ENCODE assay signal across 12 mouse cellular contexts in the genomic region with DNA sequence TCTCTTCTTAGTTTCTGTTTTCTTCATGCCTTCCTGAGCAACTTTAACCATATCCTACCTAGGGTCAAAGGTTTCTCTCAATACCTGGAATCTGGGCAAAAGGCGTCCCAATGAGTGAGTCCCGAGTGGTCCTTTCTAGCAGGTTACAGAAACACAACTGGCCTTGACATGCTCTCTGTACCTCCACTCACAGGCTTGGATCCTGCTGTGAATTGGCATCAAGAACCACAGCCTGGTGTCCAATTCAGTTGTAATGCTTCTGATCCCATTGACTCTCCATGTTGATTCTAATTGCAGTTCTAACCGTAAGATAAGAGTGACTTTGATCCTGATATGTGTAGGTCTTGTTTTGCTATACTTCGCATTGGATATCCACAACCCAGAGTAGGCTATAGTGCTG.
"Had no signal": no experiment of that assay in that cellular context is flagged by ENCODE, and none has a peak within 500 bp of the region (broad histone marks: within the 10 kb centered on the region; RNA-seq: fewer than 3 reads in every experiment).

No protein-coding gene starts in this region.

- DNase-seq: retina, postnatal 1 day; right cerebral cortex, adult 18-20 months; right cerebral cortex, postnatal 14 days; right cerebral cortex, postnatal 25 days; right cerebral cortex, postnatal 4 days; spleen, adult 18-20 months; thymus, adult 18-20 months; thymus, adult 2 months; thymus, postnatal 14 days; thymus, postnatal 25 days; thymus, postnatal 36 days; thymus, postnatal 4 days had no signal
